Mouse (Mus musculus) liver, embryonic 14.5 days (tissue): Measurements from ENCODE around the gene Ephx1. TPM values are rescaled to one million over a fixed set of nuclear protein-coding genes. Genes with fewer than 3 reads are reported as not detected.

Experiments used
- ATAC-seq: fragments of 200-750 bp; cut with Nextera tagmentation; 2 replicates; pipeline ENCODE4 v1.8.0; 2017; ENCODE audit warnings: moderate number of reproducible peaks, mild to moderate bottlenecking, moderate library complexity; ENCODE audit not compliant: insufficient read depth
- DNase-seq, 3 experiments: peaks; one replicate each; pipeline ENCODE4 v3.0.0-alpha.2; 2012 to 2013; ENCODE audit warnings: low read depth in 3 of 3, low spot score in 3 of 3
- H3K27ac ChIP-seq: fragments of 300-500 bp; sonication (generic); 2 replicates; pipeline ENCODE4 v1.5.1; 2014; ENCODE audit warnings: moderate library complexity, mild to moderate bottlenecking, control low read depth, inconsistent platforms
- H3K27me3 ChIP-seq: fragments of 300-500 bp; sonication (generic); 2 replicates; pipeline ENCODE4 v1.6.1; 2014; ENCODE audit warnings: mild to moderate bottlenecking, low read length, moderate library complexity; ENCODE audit not compliant: control insufficient read depth, insufficient read depth
- H3K36me3 ChIP-seq: fragments of 300-500 bp; sonication (generic); replicated peaks from 2 replicates; pipeline ENCODE4 v1.6.1; 2014; ENCODE audit warnings: low read depth; ENCODE audit not compliant: control insufficient read depth, insufficient read depth
- H3K4me1 ChIP-seq, 2 experiments: fragments of 200-500 bp in 1 of 2; fragments of 300-500 bp in 1 of 2; sonication (generic) in 1 of 2; replicated peaks; 2 replicates each; pipeline ENCODE4 v1.6.1; 2012 to 2014; ENCODE audit warnings: antibody characterized with exemption in 1 of 2, inconsistent platforms in 1 of 2, low read length in 1 of 2; ENCODE audit not compliant: control insufficient read depth in 2 of 2, insufficient read depth in 2 of 2
- H3K4me2 ChIP-seq: fragments of 300-500 bp; sonication (generic); 2 replicates; pipeline ENCODE4 v1.6.1; 2014; ENCODE audit warnings: low read depth, mild to moderate bottlenecking, control low read depth, moderate library complexity
- H3K4me3 ChIP-seq, 2 experiments: fragments of 200-500 bp in 1 of 2; fragments of 300-500 bp in 1 of 2; sonication (generic) in 1 of 2; 2 replicates each; pipeline ENCODE4 v1.5.1; 2012 to 2014; ENCODE audit warnings: low read depth in 2 of 2, low read length in 2 of 2, mild to moderate bottlenecking in 2 of 2, control low read depth in 1 of 2, inconsistent platforms in 1 of 2, moderate library complexity in 1 of 2; ENCODE audit not compliant: insufficient read depth in 1 of 2
- H3K9ac ChIP-seq: fragments of 300-500 bp; sonication (generic); replicated peaks from 2 replicates; pipeline ENCODE4 v1.6.1; 2014; ENCODE audit warnings: mild to moderate bottlenecking, control low read depth, moderate library complexity
- H3K9me3 ChIP-seq: fragments of 300-500 bp; sonication (generic); 2 replicates; pipeline ENCODE4 v1.6.1; 2016; ENCODE audit warnings: low read length, mixed read lengths; ENCODE audit not compliant: control insufficient read depth
- CTCF ChIP-seq: IDR thresholded peaks from 2 replicates; pipeline ENCODE4 v1.5.1; 2016; ENCODE audit warnings: antibody characterized with exemption, low read depth, control low read depth
- EP300 ChIP-seq: IDR thresholded peaks from 2 replicates; pipeline ENCODE4 v1.6.1; 2016; ENCODE audit warnings: antibody characterized with exemption, low read depth
- WGBS: fragments of 180-500 bp; shearing (Covaris S2); extraction: QIAGEN DNeasy Blood & Tissue Kit; methylation state at CpG from one replicate; pipeline ENCODE4 v1.1.7; 2014; ENCODE audit not compliant: insufficient replicate concordance; 5-methylcytosine and 5-hydroxymethylcytosine counted together
- polyA plus RNA-seq, 2 experiments: library from polyadenylated mRNA; depleted of rRNA in 1 of 2; stranded (reverse) in 1 of 2; unstranded in 1 of 2; fragments of >200 nt; fragmentation: Nextera tagmentation in 1 of 2; extraction: Ambion mirVana in 1 of 2; gene quantifications; 2 replicates each; pipeline versions ENCODE4 v1.2.1 to v1.2.3; 2012 to 2014

Gene Ephx1
- polyA plus RNA-seq, 2 experiments: 2.8 to 4.8 TPM

DNA sequence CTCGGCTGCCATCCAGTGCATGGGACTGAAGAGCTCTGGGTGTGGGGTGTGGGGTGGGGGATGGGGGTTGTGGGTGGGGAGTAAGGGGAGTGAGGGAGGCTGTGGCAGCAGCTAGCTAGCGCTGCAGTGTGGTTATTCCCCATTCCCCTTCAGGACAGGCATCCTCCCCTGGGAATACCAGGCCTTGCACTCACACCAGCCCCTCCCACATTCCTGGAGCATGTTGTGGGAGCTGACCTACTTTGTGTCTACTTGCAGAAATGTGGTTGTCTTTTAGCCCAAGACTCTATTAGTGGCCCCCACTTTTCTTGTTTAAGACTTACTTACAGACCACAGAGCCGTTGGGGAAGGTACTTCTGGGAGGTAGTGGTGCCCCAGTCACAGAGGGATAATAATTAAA, 54.2 kb downstream of the Ephx1 start:
- no peaks in the 10 kb centered on the region for H3K9me3 ChIP-seq
- no peak for ATAC-seq
- TF ChIP-seq CTCF: no peak
- TF ChIP-seq EP300: no peak

DNA sequence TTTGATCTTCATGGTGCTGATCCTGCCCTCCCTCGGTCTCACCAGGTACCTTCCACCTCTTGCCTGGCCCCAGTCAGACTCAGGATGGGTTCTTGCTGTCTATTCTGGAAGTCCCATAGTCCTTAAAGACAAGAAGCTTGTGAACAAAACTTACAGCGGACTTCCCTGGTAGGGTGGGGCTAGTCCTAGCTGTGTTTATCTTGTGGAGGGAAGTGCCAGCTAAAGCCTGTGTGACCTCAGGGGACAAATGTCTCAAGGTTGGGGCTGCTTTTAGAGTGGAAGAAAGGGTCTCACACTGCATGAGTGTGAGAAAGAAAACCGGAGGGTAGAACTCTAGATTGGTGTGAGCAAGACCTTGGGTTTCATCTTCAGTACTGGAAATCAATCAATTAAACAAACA, 54.9 kb downstream of the Ephx1 start:
- H3K36me3 ChIP-seq: peaks cover 5% of the 10 kb centered on the region
- H3K9me3 ChIP-seq: no peaks in the 10 kb centered on the region
- no peak overlapping the region for H3K4me3 ChIP-seq
- no peak overlapping the region for H3K4me2 ChIP-seq
- H3K27ac ChIP-seq: no peak overlapping the region
- H3K9ac ChIP-seq: no peak overlapping the region
- TF ChIP-seq EP300: no peak
- TF ChIP-seq CTCF: no peak
- ATAC-seq (no peak), DNase-seq (no peak)
- H3K27me3 ChIP-seq: no peaks in the 10 kb centered on the region
- no peaks in the 10 kb centered on the region for H3K4me1 ChIP-seq
- WGBS: 72% methylated on average over 3 of the region's 3 CpGs

More for the DNA sequence above, 54.2 kb downstream of the Ephx1 start:
- no peak for DNase-seq
- no peaks in the 10 kb centered on the region for H3K4me1 ChIP-seq
- H3K27ac ChIP-seq: no peak overlapping the region
- H3K4me2 ChIP-seq: no peak overlapping the region
- H3K9ac ChIP-seq: no peak overlapping the region
- WGBS: 78% methylated on average over 3 of the region's 3 CpGs
- no peak overlapping the region for H3K4me3 ChIP-seq
- H3K36me3 ChIP-seq: peaks cover 5% of the 10 kb centered on the region
- H3K27me3 ChIP-seq: no peaks in the 10 kb centered on the region

DNA sequence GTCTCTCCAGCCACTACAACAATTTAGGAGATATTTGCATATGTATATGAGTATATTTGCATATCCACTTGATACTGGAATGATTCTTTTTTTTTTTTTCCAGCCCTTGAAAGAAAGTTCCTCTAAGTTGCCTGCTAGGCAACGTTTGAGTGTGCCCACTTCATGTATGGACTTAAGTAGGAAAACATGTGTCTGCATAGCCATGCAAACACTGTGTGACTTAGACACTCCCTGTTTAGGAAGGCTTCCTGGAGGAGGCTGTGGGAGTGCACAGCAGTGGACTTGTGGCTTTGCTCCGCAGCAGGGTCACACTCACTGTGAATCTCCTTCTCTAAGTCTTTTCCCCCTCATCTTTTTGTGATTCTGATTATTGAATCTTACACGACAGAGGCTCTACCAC, 61.9 kb downstream of the Ephx1 start:
- no peak overlapping the region for H3K4me3 ChIP-seq
- no peaks in the 10 kb centered on the region for H3K27me3 ChIP-seq
- H3K36me3 ChIP-seq: peaks cover 5% of the 10 kb centered on the region
- ATAC-seq: no peak
- TF ChIP-seq CTCF: no peak
- no peak for TF ChIP-seq EP300
- no peak overlapping the region for H3K9ac ChIP-seq
- H3K27ac ChIP-seq: no peak overlapping the region
- WGBS: 65% methylated on average over 3 of the region's 3 CpGs
- H3K4me2 ChIP-seq: no peak overlapping the region
- no peak for DNase-seq
- H3K4me1 ChIP-seq: 0 out of 4 replicates have a peak, but pooled peaks cover 0 to 2% of the 10 kb centered on the region in 2 experiments
- H3K9me3 ChIP-seq: no peaks in the 10 kb centered on the region

DNA sequence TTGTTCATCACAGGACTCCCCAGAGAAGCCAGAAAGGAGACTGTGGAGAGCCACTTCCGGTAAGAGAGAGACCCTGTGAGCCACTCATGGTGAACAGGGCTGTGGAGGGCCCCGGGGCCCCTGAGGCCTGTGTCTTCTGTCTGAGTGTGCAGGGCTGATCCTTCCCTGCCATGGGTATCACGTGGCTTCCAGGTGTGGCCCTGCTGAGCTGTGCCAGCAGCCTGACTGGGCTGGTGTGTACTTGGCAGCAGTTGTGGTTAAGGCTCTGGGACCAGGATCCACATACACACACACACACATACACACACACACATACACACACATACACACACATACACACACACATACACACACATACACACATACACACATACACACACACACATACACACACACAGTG, 62.7 kb downstream of the Ephx1 start:
- ATAC-seq (no peak), DNase-seq (no peak)
- Histone ChIP-seq H3K4me2 (no peak overlapping the region), H3K4me1 (peaks cover 0 to 2% of the 10 kb centered on the region in 2 experiments; a peak in 1 of 4 replicates), H3K27ac (no peak overlapping the region), H3K9ac (no peak overlapping the region), H3K9me3 (no peaks in the 10 kb centered on the region), H3K36me3 (peaks cover 5% of the 10 kb centered on the region), H3K4me3 (no peak overlapping the region), H3K27me3 (no peaks in the 10 kb centered on the region)
- WGBS: 73% methylated on average over 3 of the region's 3 CpGs
- TF ChIP-seq CTCF (no peak), EP300 (no peak)

DNA sequence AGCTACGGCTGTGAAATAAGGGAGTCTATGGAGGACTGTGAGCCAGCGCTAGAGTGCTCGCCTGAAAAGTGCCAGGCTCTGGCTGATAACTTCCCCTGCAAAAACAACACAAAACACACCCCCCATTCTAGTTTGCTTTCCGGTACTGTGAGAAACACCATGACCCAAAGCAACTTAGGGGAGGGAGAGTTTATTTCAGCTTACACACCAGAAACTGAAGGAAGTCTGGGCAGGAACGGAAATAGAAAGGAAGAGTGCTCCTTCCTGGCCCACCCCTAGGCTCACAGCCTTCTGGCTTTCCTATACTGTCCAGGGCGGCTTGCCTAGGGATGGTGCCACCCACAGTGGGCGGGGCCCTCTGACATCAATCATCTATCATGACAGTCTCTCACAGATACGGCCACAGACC, 63.7 kb downstream of the Ephx1 start:
- no peak for DNase-seq
- ATAC-seq: peak; percentile 70
- 31% methylated on average over 8 of the region's 8 CpGs for WGBS

More for the DNA sequence above, 63.7 kb downstream of the Ephx1 start:
- H3K27me3 ChIP-seq: no peaks in the 10 kb centered on the region
- no peak overlapping the region for H3K9ac ChIP-seq
- no peaks in the 10 kb centered on the region for H3K9me3 ChIP-seq
- H3K4me3 ChIP-seq: no peak overlapping the region
- H3K36me3 ChIP-seq: no peaks in the 10 kb centered on the region; the same call in none of the 2 replicates
- H3K4me2 ChIP-seq: no peak overlapping the region
- peaks cover 0 to 6% of the 10 kb centered on the region in 2 experiments; a peak in 1 of 4 replicates for H3K4me1 ChIP-seq
- no peak for TF ChIP-seq EP300
- TF ChIP-seq CTCF: no peak
- H3K27ac ChIP-seq: no peak overlapping the region
